ENCODE assay signal across 9 mouse cellular contexts in genomic region chr1:162039808-162040207, GRCm38 (mm10).
DNase-seq lines count a peak whose midpoint lies in the region; ATAC-seq and TF ChIP-seq lines count a peak whose summit lies in the region.
"Had no signal": no experiment of that assay in that cellular context is flagged by ENCODE, and none has a peak within 500 bp of the region (broad histone marks: within the 10 kb centered on the region; RNA-seq: fewer than 3 reads in every experiment).

No protein-coding gene starts in this region.

- no peaks in the 10 kb centered on the region for H3K9me3 ChIP-seq in intestine, embryonic 14.5 days (ENCODE audit: control insufficient read depth, low read length)
- H3K9me3 ChIP-seq in intestine, postnatal 0 days (ENCODE audit: control insufficient read depth): no peaks in the 10 kb centered on the region
- H3K9me3 ChIP-seq in liver, postnatal 0 days (ENCODE audit: low read length): no peaks in the 10 kb centered on the region

- no peak overlapping the region for H3K4me3 ChIP-seq in intestine, embryonic 14.5 days (ENCODE audit: low read depth, low read length)
- H3K4me3 ChIP-seq in intestine, postnatal 0 days (ENCODE audit: low read depth, low read length): no peak overlapping the region
- H3K4me3 ChIP-seq in liver, postnatal 0 days (ENCODE audit: low read depth, low read length): no peak overlapping the region
- no peak overlapping the region for H3K4me3 ChIP-seq in thymus, adult 2 months (ENCODE audit: control insufficient read depth, insufficient read depth, low read length)
- H3K4me3 ChIP-seq: megakaryocyte, embryonic 14.5 days had no signal

- no peak overlapping the region for H3K9ac ChIP-seq in intestine, embryonic 14.5 days (ENCODE audit: low read length)
- H3K9ac ChIP-seq in intestine, postnatal 0 days (ENCODE audit: low read depth, low read length): no peak overlapping the region
- H3K9ac ChIP-seq in liver, postnatal 0 days (replicated peaks): no peak overlapping the region

- H3K4me2 ChIP-seq in intestine, embryonic 14.5 days (ENCODE audit: low read length): no peak overlapping the region
- no peak overlapping the region for H3K4me2 ChIP-seq in intestine, postnatal 0 days (replicated peaks; ENCODE audit: low read depth)
- no peak overlapping the region for H3K4me2 ChIP-seq in liver, postnatal 0 days (ENCODE audit: low read depth, low read length)

- no peaks in the 10 kb centered on the region for H3K27me3 ChIP-seq in intestine, embryonic 14.5 days (replicated peaks; ENCODE audit: control insufficient read depth, insufficient read depth, low read length)
- no peaks in the 10 kb centered on the region for H3K27me3 ChIP-seq in intestine, postnatal 0 days (replicated peaks; ENCODE audit: control insufficient read depth, insufficient read depth, low read length)
- no peaks in the 10 kb centered on the region for H3K27me3 ChIP-seq in liver, postnatal 0 days (ENCODE audit: insufficient read depth, low read length)
- H3K27me3 ChIP-seq in thymus, adult 2 months (ENCODE audit: control insufficient read depth, insufficient read depth, low read length): no peaks in the 10 kb centered on the region

- no peak for TF ChIP-seq CTCF in intestine, postnatal 0 days (IDR thresholded peaks at IDR 0.05; ENCODE audit: low read depth)
- no peak for TF ChIP-seq CTCF in liver, postnatal 0 days (IDR thresholded peaks at IDR 0.05; ENCODE audit: low read depth)
- no peak for TF ChIP-seq CTCF in thymus, adult 2 months (IDR thresholded peaks at IDR 0.05; ENCODE audit: borderline replicate concordance, control insufficient read depth, extremely low read depth, insufficient read depth, low read length, poor library complexity)

- no peak for ATAC-seq in intestine, embryonic 14.5 days (replicated peaks; ENCODE audit: low FRiP score, low TSS enrichment, low read depth)
- ATAC-seq in intestine, postnatal 0 days: no peak
- ATAC-seq in liver, postnatal 0 days: no peak
- ATAC-seq in frontal cortex, adult (ENCODE audit: low TSS enrichment): no peak
- no peak for ATAC-seq in inflammation-experienced regulatory T-cells, adult 6 months

- no peak for TF ChIP-seq POLR2A in thymus, adult 2 months (IDR thresholded peaks at IDR 0.05; ENCODE audit: control insufficient read depth, extremely low read depth, insufficient read depth, low read length, poor library complexity)

- intact Hi-C loops in heart, postnatal 10 days (cut with DNase I): no loop called here

- no peak for DNase-seq in intestine, embryonic 14.5 days (ENCODE audit: low spot score)
- DNase-seq in adrenal gland, postnatal 14 days: peak; percentile 39
- DNase-seq in heart, postnatal 10 days: peak; percentile 40 to 49
- DNase-seq in liver, postnatal 0 days: no peak
- no peak for DNase-seq in thymus, adult 2 months

- TF ChIP-seq EP300 in liver, postnatal 0 days (IDR thresholded peaks at IDR 0.05; ENCODE audit: low read depth): no peak

- 56% methylated on average over 7 of the region's 7 CpGs for WGBS in intestine, embryonic 14.5 days
- WGBS in intestine, postnatal 0 days: 59% methylated on average over 7 of the region's 7 CpGs
- 50% methylated on average over 7 of the region's 7 CpGs for WGBS in liver, postnatal 0 days (ENCODE audit: insufficient replicate concordance)
- 73% methylated on average over 7 of the region's 7 CpGs for WGBS in thymus, adult 2 months

- peak overlapping the region; percentile 48 for H3K27ac ChIP-seq in intestine, embryonic 14.5 days (ENCODE audit: low read depth)
- H3K27ac ChIP-seq in intestine, postnatal 0 days (ENCODE audit: low read depth, low read length): no peak overlapping the region
- 0 out of 2 replicates have a peak overlapping the region, but pooled peaks have one; percentile 12 for H3K27ac ChIP-seq in liver, postnatal 0 days (ENCODE audit: low read depth)
- no peak overlapping the region for H3K27ac ChIP-seq in thymus, adult 2 months (ENCODE audit: control insufficient read depth, insufficient read depth, low read length)

- H3K36me3 ChIP-seq in intestine, embryonic 14.5 days (ENCODE audit: control insufficient read depth, insufficient read depth, low read length): no peaks in the 10 kb centered on the region
- H3K36me3 ChIP-seq in intestine, postnatal 0 days (ENCODE audit: control insufficient read depth, insufficient read depth): no peaks in the 10 kb centered on the region
- no peaks in the 10 kb centered on the region for H3K36me3 ChIP-seq in liver, postnatal 0 days (replicated peaks; ENCODE audit: insufficient read depth, low read length)
- no peaks in the 10 kb centered on the region for H3K36me3 ChIP-seq in thymus, adult 2 months (ENCODE audit: control insufficient read depth, insufficient read depth, low read length)

- H3K4me1 ChIP-seq in intestine, embryonic 14.5 days (replicated peaks; ENCODE audit: control insufficient read depth, insufficient read depth, low read length): peaks cover 57% of the 10 kb centered on the region
- peaks cover 18% of the 10 kb centered on the region for H3K4me1 ChIP-seq in intestine, postnatal 0 days (replicated peaks; ENCODE audit: control insufficient read depth, insufficient read depth, low read length)
- H3K4me1 ChIP-seq in liver, postnatal 0 days (ENCODE audit: insufficient read depth): peaks cover 13% of the 10 kb centered on the region
- no peaks in the 10 kb centered on the region for H3K4me1 ChIP-seq in thymus, adult 2 months (replicated peaks; ENCODE audit: control insufficient read depth, insufficient read depth, low read length)

Comparison
In these comparisons a context has a peak if more than half of its experiments do, and no peak if none do; other contexts are left out.
1. H3K27ac ChIP-seq: peak in intestine, embryonic 14.5 days (single experiment) and liver, postnatal 0 days (single experiment); none in intestine, postnatal 0 days (single experiment) and thymus, adult 2 months (single experiment).
2. DNase-seq: peak in adrenal gland, postnatal 14 days (single experiment) and heart, postnatal 10 days (2 of 2); none in intestine, embryonic 14.5 days (single experiment), liver, postnatal 0 days (single experiment) and thymus, adult 2 months (single experiment).